ENCODE assay signal across 8 mouse cellular contexts in the genomic region with DNA sequence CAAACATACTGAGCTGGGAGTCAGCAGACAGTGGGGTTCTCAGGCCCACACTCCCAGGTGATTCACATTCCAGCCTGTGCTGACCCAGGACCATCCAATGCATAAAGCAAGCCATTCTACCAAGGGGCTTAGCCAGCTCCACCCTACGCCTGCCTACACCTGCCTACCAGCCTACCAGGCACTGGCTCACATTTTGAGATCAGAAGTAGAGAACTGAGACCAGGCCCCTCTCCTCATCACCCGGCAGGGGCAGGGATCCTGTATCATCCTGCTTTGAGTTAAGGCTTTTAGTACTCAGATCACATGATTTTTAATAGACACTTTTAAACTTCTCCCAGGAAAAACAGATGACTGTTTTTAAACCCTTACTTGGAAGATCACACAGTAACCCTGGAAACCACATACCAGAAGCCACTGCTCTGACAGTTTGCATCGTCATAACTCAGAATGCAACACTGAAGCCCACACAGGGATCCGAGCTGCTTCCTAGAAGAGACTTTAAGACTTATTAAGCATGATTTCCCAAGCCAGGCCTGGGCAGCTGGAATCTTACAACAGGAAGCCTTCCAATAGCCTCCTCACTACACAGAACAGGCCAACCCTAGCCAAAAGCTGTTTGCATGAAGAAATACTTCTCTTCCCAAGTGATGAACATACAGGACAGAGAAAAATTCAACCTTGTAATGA. TPM values are rescaled to one million over a fixed set of nuclear protein-coding genes. Genes with fewer than 3 reads are reported as not detected.
DNase-seq lines count a peak whose midpoint lies in the region; ATAC-seq and TF ChIP-seq lines count a peak whose summit lies in the region.

No protein-coding gene starts in this region.

- H3K27ac ChIP-seq in embryonic fibroblast, embryonic 13.5 days (ENCODE audit: insufficient read depth, low read length): peak overlapping the region; percentile 94
- peak overlapping the region; percentile 53 for H3K27ac ChIP-seq in liver, embryonic 15.5 days (replicated peaks)
- H3K27ac ChIP-seq in hindbrain, embryonic 10.5 days: no peak overlapping the region

- H3K4me1 ChIP-seq in lung, adult 2 months (ENCODE audit: control insufficient read depth, insufficient read depth, low read length): peaks cover 13% of the 10 kb centered on the region
- H3K4me1 ChIP-seq in embryonic fibroblast, embryonic 13.5 days (ENCODE audit: control insufficient read depth, insufficient read depth, low read length): peaks cover 42% of the 10 kb centered on the region
- H3K4me1 ChIP-seq in liver, embryonic 15.5 days (replicated peaks): peaks cover 81% of the 10 kb centered on the region
- peaks cover 14% of the 10 kb centered on the region for H3K4me1 ChIP-seq in hindbrain, embryonic 10.5 days (replicated peaks)

- H3K4me3 ChIP-seq in lung, adult 2 months (replicated peaks; ENCODE audit: extremely low read depth, low read depth, low read length): no peak overlapping the region
- H3K4me3 ChIP-seq in embryonic fibroblast, embryonic 13.5 days (ENCODE audit: insufficient read depth, low read length): no peak overlapping the region
- no peak overlapping the region for H3K4me3 ChIP-seq in liver, embryonic 15.5 days (replicated peaks)
- no peak overlapping the region for H3K4me3 ChIP-seq in hindbrain, embryonic 10.5 days

- no peaks in the 10 kb centered on the region for H3K9me3 ChIP-seq in liver, embryonic 15.5 days (replicated peaks)
- no peaks in the 10 kb centered on the region for H3K9me3 ChIP-seq in hindbrain, embryonic 10.5 days

- TF ChIP-seq CTCF in lung, adult 2 months (IDR thresholded peaks at IDR 0.05; ENCODE audit: insufficient read depth, low read length): no peak
- TF ChIP-seq CTCF in embryonic fibroblast, embryonic 13.5 days (IDR thresholded peaks at IDR 0.05; ENCODE audit: borderline replicate concordance, insufficient read depth, low read length): no peak

- no peak overlapping the region for H3K4me2 ChIP-seq in liver, embryonic 15.5 days

- ATAC-seq in liver, embryonic 15.5 days (ENCODE audit: insufficient read depth): no peak
- no peak for ATAC-seq in megakaryocyte-erythroid progenitor cell, adult 5-6 weeks (replicated peaks; ENCODE audit: low FRiP score, low TSS enrichment, poor library complexity, severe bottlenecking)

- H3K9ac ChIP-seq in liver, embryonic 15.5 days: no peak overlapping the region

- DNase-seq in lung, adult 18-20 months: peak; percentile 38 to 65
- DNase-seq in lung, adult 2 months: no peak
- peak; percentile 57 for DNase-seq in heart, postnatal 4 days
- peak; percentile 61 for DNase-seq in yolk sac, embryonic 10.5 days (ENCODE audit: low spot score)
- DNase-seq in hindbrain, embryonic 10.5 days (ENCODE audit: low spot score): no peak

- H3K36me3 ChIP-seq in liver, embryonic 15.5 days (replicated peaks): no peaks in the 10 kb centered on the region
- no peaks in the 10 kb centered on the region for H3K36me3 ChIP-seq in hindbrain, embryonic 10.5 days

- no peak for TF ChIP-seq POLR2A in lung, adult 2 months (IDR thresholded peaks at IDR 0.05; ENCODE audit: borderline replicate concordance, extremely low read depth, low read depth, low read length)
- no peak for TF ChIP-seq POLR2A in embryonic fibroblast, embryonic 13.5 days (IDR thresholded peaks at IDR 0.05; ENCODE audit: low read depth, low read length)

- 56% methylated on average over 4 of the region's 4 CpGs for WGBS in lung, adult 2 months
- WGBS in liver, embryonic 15.5 days (ENCODE audit: insufficient replicate concordance): 45% methylated on average over 4 of the region's 4 CpGs
- 79% methylated on average over 4 of the region's 4 CpGs for WGBS in hindbrain, embryonic 10.5 days

- H3K27me3 ChIP-seq in liver, embryonic 15.5 days: no peaks in the 10 kb centered on the region
- no peaks in the 10 kb centered on the region for H3K27me3 ChIP-seq in hindbrain, embryonic 10.5 days (ENCODE audit: insufficient read depth, poor library complexity, severe bottlenecking)

RNA-seq across cellular contexts. Expression of a gene that starts 27.5 kb away (rescaled TPM):
- polyA plus RNA-seq in lung, adult 2 months (2012; rRNA removed): 9.8 and 11.2 TPM in 2 replicates
- polyA plus RNA-seq in embryonic fibroblast, embryonic 13.5 days (2011; ENCODE audit: insufficient read length, low read depth, missing spikeins): 32.1 and 41.4 TPM in 2 replicates
- 10 to 100 TPM; 50.3 to 51.3 TPM for total RNA-seq in heart, postnatal 4 days (2021)
- 5.5 and 5.8 TPM in 2 replicates for polyA plus RNA-seq in liver, embryonic 15.5 days (2015; fragmentation: Nextera tagmentation; extraction: Ambion mirVana)
- polyA plus RNA-seq in hindbrain, embryonic 10.5 days (2016; fragmentation: Nextera tagmentation; extraction: Ambion mirVana): 16.0 and 18.8 TPM in 2 replicates
- 9.5 and 13.3 TPM in 2 replicates for total RNA-seq in megakaryocyte-erythroid progenitor cell, adult 5-6 weeks (2014; fragmentation: Nextera tagmentation)
- total RNA-seq in megakaryocyte-erythroid progenitor cell, adult 5-6 weeks (2017): 18.2 and 27.8 TPM in 2 replicates

RNA-seq across cellular contexts. Expression of a gene that starts 59.0 kb away (rescaled TPM):
- polyA plus RNA-seq in lung, adult 2 months (2012; rRNA removed): 7.2 and 7.7 TPM in 2 replicates
- polyA plus RNA-seq in embryonic fibroblast, embryonic 13.5 days (2011; ENCODE audit: insufficient read length, low read depth, missing spikeins): 14.4 and 14.6 TPM in 2 replicates
- 10 to 100 TPM; 14.1 to 15.5 TPM for total RNA-seq in heart, postnatal 4 days (2021)
- polyA plus RNA-seq in liver, embryonic 15.5 days (2015; fragmentation: Nextera tagmentation; extraction: Ambion mirVana): 7.6 and 8.0 TPM in 2 replicates
- 19.5 and 21.9 TPM in 2 replicates for polyA plus RNA-seq in hindbrain, embryonic 10.5 days (2016; fragmentation: Nextera tagmentation; extraction: Ambion mirVana)
- total RNA-seq in megakaryocyte-erythroid progenitor cell, adult 5-6 weeks (2014; fragmentation: Nextera tagmentation): 24.1 and 28.9 TPM in 2 replicates
- 26.1 and 31.2 TPM in 2 replicates for total RNA-seq in megakaryocyte-erythroid progenitor cell, adult 5-6 weeks (2017)

Comparison
In these comparisons a context has a peak if more than half of its experiments do, and no peak if none do; other contexts are left out.
1. DNase-seq: peak in lung, adult 18-20 months (2 of 2), heart, postnatal 4 days (single experiment) and yolk sac, embryonic 10.5 days (single experiment); none in lung, adult 2 months (single experiment) and hindbrain, embryonic 10.5 days (single experiment).